Mouse (Mus musculus): ENCODE results near the gene Atp1b3. TPM values are rescaled to one million over a fixed set of nuclear protein-coding genes. Genes with fewer than 3 reads are reported as not detected.
"Not testable (repeated sequence)": the region's sequence is repeated elsewhere in the genome, so short reads cannot be mapped to it uniquely, and the experiment has no call there.

Atp1b3 gene
- total RNA-seq, 2 experiments from 2014 or later: 95.0 to 100 TPM

DNA sequence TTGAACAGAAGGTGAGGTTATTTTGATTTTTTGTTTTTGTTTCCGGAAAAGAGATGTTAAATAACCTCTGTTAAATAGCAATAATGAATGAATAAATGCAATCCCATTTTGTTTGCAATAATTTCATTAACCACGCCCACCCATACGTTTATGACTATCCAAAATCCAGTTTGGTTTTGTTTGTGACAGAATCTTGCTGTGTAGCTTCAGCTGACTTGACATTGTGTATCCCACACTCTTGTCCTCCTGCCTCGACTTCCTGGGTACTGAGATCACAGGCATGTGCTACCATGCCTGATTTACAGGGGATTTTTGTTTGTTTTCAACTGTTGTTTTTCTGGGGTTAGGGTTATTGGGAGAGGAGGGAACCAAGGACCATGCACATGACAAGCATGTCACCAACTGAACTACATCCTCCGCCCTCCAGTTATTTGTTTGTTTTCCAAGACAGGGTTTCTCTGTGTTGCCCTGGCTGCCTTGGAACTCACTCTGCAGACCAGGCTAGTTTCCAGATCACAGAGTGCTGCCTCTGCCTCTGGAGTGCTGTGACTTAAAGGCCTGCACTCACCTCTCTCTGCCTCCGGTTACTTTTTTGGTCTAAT, 1.1 kb upstream of the Atp1b3 start:
- DNase-seq (ENCODE audit: low spot score in 2 of 2): no peak

GRCm38 (mm10) chr9:96363581-96364140, 581 bp downstream of the Atp1b3 start:
- DNase-seq (ENCODE audit: low spot score in 2 of 2): peak; percentile 48 to 67

DNA sequence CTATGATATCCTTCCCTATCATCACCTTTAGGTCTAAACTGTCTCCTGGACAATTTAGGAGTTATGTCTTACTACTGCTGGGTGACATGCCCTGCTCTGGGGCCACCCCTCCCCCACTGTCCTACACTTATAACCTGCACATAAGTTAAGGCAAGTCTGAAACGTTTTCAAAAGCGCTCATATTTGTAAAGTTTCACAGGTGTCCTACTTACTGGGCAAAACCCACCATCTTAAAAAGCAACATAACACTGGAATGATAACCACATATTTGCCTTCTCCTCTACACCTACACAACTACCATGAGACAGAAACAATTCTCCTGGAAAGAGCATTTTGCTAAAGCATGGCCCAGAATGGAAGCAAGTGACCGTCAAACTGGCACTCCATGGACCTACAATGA, 4.2 kb downstream of the Atp1b3 start:
- DNase-seq (ENCODE audit: low spot score in 2 of 2): no peak

DNA sequence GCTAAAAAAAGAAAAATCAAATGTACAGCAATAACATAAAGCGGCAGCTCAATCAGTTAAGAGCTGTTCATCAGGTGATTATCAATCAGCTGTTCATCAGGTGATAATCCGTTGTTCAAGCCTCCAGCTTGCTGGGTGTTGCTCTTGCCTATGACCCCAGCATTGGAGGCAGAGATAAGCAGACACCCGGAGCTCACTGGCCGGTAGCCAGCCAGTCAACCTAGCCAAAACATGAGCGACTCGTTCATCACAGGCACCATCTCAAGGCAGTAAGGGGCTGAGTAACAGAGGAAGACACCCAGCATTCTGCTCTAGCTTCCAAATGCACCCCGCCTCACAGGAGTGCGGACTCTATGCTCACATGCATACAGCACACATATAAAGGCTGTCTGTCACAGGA, 10.4 kb downstream of the Atp1b3 start:
- DNase-seq (ENCODE audit: low spot score in 2 of 2): no peak

DNA sequence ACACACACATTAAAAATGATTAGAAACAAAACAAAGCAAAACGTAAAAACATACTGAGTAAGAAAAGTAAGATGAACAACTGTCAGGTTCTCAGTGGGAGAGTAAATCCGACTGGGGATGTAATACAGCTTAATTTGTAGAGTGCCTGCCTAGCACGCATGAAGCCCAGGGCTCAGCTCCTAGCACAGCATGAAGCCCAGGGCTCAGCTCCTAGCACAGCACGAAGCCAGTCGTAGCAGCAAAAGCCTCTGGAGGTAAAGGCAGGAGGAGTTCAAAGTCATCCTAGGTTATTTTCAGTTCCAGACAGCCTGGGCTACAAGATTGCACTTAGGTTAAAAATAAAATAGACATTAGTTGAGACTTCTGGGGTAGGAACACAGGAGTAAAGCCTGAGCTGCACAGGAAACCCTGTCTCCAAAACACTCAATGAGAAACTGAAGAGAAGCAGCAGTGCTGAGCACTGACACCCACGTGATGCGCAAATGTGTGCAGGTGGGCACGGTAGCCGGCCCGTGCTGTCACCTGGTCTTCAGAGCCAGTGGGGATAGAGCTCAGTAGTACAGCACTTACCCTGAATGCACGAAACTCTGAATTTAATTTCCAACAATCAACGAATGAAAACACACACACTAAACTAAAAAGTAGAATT, 11.0 kb downstream of the Atp1b3 start:
- no peak for DNase-seq (ENCODE audit: low spot score in 2 of 2)

GRCm38 (mm10) chr9:96351771-96352170, 12.5 kb downstream of the Atp1b3 start:
- not testable (repeated sequence) for DNase-seq (ENCODE audit: low spot score in 2 of 2)

- DNase-seq (ENCODE audit: low spot score in 2 of 2): no peak
Measured at GRCm38 (mm10) chr9:96350476-96350875, 13.8 kb downstream of the Atp1b3 start.

DNA sequence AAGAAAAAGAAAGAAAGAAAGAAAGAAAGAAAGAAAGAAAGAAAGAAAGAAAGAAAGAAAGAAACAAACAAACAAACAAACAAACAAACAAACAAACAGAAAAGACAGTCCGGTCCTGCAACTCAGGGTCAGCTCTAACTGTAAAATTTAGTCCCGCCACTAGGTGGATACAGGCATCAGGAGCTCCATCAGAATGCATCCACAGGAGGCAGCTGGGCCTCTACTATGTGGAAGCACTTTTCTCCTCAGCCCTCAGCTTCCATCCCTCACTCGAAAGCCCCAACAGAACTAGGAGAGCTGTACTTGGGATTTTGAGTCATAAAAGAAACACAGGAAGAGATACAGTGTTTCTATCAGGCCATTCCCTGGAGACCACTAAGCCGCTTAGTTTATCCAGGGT, 14.2 kb downstream of the Atp1b3 start:
- DNase-seq (ENCODE audit: low spot score in 2 of 2): peak; percentile 57 to 65

GRCm38 (mm10) chr9:96348885-96349284, 15.4 kb downstream of the Atp1b3 start:
- DNase-seq (ENCODE audit: low spot score in 2 of 2): no peak

DNA sequence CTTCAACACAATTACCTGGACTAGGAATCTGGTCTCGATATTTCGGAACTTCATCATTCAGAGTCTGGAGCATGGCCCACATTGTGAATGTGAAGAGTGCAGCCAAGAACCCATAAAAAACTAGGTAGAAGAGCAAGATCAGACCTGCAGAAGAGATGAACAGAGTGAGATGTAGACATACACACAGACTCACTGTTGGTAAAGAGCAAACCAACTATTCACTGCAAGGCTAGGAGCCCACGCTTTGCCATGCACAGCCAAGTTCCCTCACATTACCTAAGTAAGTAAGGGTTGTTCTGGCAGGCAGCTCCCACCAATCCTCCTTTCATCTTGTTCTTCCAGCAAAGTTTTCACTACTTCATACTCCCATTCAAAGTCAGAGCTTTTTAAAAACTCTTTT, 18.5 kb downstream of the Atp1b3 start:
- no peak for DNase-seq (ENCODE audit: low spot score in 2 of 2)

GRCm38 (mm10) chr9:96331146-96331545, 33.1 kb downstream of the Atp1b3 start:
- no peak for DNase-seq (ENCODE audit: low spot score in 2 of 2)

DNA sequence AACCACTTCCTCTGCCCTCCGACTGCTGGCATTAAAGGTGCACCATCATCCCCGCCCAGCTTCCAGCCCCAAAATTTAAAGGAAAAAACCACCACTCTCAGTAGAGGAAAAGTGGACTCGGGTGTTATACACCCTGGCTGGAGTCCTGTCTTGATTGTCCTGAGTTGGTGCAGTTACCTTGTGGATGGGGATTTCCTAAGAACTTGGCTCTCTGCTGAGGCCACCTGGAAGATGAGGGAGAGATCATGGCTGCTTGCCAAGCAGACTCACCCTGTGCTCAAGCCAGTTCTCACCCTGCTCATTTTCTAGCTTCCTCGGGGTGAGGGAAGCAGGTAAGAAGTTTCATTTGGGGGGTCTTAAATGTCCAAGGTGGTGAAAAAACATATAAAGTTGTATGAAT, 36.0 kb downstream of the Atp1b3 start:
- DNase-seq (ENCODE audit: low spot score in 2 of 2): no peak

DNA sequence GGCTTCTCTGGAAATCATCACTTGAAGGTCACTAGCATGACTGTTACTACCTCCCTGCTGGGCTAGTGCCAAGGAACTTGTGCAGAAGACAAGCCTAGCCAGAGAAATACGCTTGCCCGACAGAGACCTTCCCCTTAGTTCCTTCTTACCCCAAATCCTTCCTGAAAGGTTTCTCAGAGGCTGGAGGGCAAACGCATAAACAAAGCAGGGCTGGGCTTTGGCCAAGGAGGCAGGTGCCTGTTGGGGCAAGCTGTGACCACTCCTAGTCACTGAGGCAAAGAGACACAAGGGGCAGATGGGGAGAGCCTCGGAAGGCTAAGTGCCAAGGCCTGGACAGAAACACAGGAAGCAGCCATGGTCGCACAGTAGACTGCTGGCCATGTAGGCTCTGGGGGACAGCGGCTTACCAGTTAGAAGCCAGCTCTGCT, 37.7 kb downstream of the Atp1b3 start:
- DNase-seq (ENCODE audit: low spot score in 2 of 2): peak; percentile 23 to 49

DNA sequence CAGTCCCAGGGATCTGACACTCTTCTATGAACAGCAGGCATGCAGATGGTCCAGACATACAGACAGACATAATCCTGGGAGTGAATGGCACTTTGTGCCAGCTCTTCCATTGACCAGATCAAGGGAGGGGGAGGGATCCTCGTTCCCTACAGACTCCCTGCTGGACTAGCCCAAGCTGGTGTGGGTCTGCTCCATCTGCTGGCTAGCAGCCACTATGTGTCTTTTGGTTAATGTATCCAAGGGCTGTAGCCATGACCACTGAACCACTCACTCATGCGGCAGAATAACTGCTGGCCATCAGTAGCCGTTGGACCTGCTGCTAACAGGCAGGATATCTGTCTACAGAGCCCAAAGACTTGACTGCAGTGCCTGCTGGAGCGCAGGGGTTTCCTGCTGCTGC, 39.7 kb downstream of the Atp1b3 start:
- DNase-seq (ENCODE audit: low spot score in 2 of 2): peak; percentile 31 to 36

DNA sequence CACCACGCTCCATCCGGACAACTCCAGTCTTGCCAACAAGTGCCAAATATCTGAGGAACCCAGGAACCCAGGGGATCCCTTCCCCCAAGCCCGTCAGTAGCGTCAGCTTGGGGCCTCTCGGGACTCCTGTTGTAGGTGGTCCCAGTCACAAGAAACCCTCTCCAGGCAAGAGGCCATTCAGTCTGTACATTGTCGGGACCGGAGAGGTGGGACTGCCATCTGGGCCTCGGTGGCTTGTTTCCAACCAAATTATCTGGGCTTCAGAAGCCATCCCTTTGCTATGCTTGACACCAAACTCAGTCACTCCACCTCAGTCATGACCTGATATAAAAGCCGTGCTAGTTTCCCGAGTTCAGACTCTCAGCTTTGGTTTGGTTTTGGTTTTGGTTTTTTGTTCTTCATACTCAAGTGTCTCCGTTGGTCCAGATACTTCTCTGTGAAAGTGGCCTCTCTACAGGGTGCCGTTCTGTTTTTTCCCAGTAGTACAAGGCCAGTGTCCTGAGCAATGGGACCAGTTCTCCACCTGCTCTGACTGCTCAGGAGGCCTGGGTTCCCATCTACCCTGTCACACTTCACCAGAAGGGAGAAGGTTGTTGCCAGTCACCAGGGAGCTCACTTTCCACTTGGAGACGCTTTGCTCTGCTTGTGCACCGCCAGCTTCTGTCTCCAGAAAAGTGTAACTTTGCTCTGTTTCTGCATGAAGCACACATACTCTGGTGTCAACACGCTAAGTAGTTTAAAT, 41.7 kb downstream of the Atp1b3 start:
- DNase-seq (ENCODE audit: low spot score in 2 of 2): no peak

DNA sequence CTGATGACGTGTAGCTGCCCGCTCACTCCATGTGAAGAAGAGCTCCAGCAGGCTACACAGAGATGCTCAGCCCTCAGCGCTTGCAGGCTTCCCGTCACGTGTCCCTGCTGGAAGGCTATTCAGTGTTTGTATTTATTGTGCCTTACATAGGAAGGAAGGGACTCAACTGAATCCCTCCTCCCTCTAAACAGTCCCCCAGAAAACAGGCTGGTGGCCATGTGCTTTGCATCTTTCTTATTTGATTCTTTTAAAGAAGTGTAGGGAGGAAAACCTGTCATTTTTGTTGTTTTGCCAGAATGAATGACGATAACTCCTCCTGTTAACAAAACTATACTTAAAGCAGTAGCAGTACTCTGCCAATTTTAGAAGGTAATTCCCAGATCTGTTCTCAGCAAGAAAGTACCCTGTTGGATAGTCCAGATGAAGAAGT, 43.7 kb downstream of the Atp1b3 start:
- no peak for DNase-seq (ENCODE audit: low spot score in 2 of 2)

GRCm38 (mm10) chr9:96319333-96319732, 44.9 kb downstream of the Atp1b3 start:
- DNase-seq (ENCODE audit: low spot score in 2 of 2): no peak

DNA sequence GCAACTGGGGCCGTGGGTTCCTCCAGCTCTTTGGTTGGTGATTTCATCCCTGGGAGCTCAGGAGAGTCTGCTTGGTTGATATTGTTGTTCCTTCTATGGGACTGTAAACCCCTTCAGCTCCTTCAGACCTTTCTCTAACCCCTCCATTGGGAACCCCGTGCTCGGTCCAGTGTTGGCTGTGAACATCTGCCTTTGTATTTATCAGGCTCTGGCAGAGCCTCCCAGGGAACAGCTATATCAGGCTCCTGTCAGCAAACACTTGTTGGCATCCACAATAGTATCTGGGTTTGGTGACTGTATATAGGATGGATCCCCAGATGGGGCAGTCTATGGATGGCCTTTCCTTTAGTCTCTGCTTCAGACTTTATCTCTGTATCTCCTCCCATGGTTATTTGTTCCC, 52.2 kb downstream of the Atp1b3 start:
- DNase-seq (ENCODE audit: low spot score in 2 of 2): no peak

DNA sequence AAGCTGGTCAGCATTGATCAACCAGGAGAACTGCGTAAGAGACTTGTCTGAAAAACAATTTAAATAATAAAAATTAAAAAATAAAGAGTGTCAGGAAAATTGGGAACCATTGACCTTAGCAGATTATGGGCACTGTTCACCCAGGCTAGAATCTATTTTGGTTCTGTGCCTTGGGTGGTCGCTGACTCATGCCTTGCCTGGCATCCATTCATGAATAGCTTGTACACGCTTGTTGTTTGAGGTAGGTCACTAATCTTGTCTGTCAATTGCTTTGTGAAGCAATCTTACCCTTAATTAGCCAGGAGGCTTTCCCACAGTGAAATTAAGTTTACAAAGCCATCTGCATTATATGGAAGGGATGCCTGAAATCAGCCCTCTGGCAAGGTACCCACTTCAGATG, 55.4 kb downstream of the Atp1b3 start:
- no peak for DNase-seq (ENCODE audit: low spot score in 2 of 2)

GRCm38 (mm10) chr9:96299324-96300008, 64.8 kb downstream of the Atp1b3 start:
- no peak for DNase-seq (ENCODE audit: low spot score in 2 of 2)

GRCm38 (mm10) chr9:96292144-96292543, 72.1 kb downstream of the Atp1b3 start:
- DNase-seq (ENCODE audit: low spot score in 2 of 2): no peak

DNA sequence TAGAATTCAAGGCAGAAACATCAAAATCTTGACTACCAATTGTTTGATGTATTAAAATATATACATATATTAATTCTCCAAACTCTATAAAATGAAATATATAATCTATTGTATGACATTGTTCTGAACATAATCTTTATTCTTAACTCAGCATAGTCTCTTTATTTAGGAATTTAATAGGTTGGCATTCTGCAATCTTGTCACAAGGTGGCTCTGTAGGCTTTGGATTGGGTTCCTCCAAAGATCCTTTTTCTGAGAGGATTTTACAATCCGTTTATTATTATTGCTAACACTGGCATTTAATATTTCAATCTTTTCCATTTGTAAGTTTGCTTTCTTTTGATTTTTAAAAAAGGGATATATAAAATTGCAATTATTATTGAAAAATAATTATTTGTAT, 79.3 kb downstream of the Atp1b3 start:
- no peak for DNase-seq (ENCODE audit: low spot score in 2 of 2)

All from layer of hippocampus, postnatal 10 days (tissue).